ENCODE assay signal across 10 mouse cellular contexts in genomic region chr14:90405476-90405875, GRCm38 (mm10).
"Had no signal": no experiment of that assay in that cellular context is flagged by ENCODE, and none has a peak within 500 bp of the region (broad histone marks: within the 10 kb centered on the region; RNA-seq: fewer than 3 reads in every experiment).

No protein-coding gene starts in this region.

- ATAC-seq: liver, postnatal 0 days; lung, postnatal 0 days had no signal

- H3K4me2 ChIP-seq: liver, embryonic 15.5 days; lung, embryonic 15.5 days; midbrain, embryonic 11.5 days; neural tube, embryonic 12.5 days; stomach, embryonic 15.5 days had no signal

- H3K36me3 ChIP-seq: liver, embryonic 15.5 days; lung, embryonic 15.5 days; neural tube, embryonic 12.5 days; stomach, embryonic 15.5 days had no signal

- H3K4me3 ChIP-seq: liver, embryonic 15.5 days; lung, embryonic 15.5 days; megakaryocyte, embryonic 14.5 days; neural tube, embryonic 12.5 days; stomach, embryonic 15.5 days had no signal

- H3K9ac ChIP-seq: liver, embryonic 15.5 days; liver, postnatal 0 days; lung, embryonic 15.5 days; neural tube, embryonic 12.5 days; stomach, embryonic 15.5 days had no signal

- H3K4me1 ChIP-seq: liver, embryonic 15.5 days; lung, embryonic 15.5 days; megakaryocyte, embryonic 14.5 days; neural tube, embryonic 12.5 days; stomach, embryonic 15.5 days had no signal

- H3K27me3 ChIP-seq: liver, embryonic 15.5 days; lung, embryonic 15.5 days; megakaryocyte, embryonic 14.5 days; neural tube, embryonic 12.5 days; stomach, embryonic 15.5 days had no signal

- H3K9me3 ChIP-seq: liver, embryonic 15.5 days; lung, embryonic 15.5 days; megakaryocyte, embryonic 14.5 days; neural tube, embryonic 12.5 days; stomach, embryonic 15.5 days had no signal

- H3K27ac ChIP-seq: liver, embryonic 15.5 days; lung, embryonic 15.5 days; macrophage; neural tube, embryonic 12.5 days; stomach, embryonic 15.5 days; stomach, postnatal 0 days had no signal
